Mouse (Mus musculus): ENCODE data around the gene Tssk2.

The Tssk2 gene

GRCm38 (mm10) chr16:17898462-17898861 is at the start of gene Tssk2, which contains the start of gene Dgcr2:
Gene Tssk2 (plus strand): TSS chr16:17898637.
Gene Dgcr2 (minus strand): TSS chr16:17898562.
- no peak for ATAC-seq (ENCODE audit: low TSS enrichment)

GRCm38 (mm10) chr16:17848928-17849327 is 49.5 kb upstream of the Tssk2 start:
- peak; percentile 64 for ATAC-seq (ENCODE audit: low TSS enrichment)

GRCm38 (mm10) chr16:17849486-17849885 is 49.0 kb upstream of the Tssk2 start:
- no peak for ATAC-seq (ENCODE audit: low TSS enrichment)

GRCm38 (mm10) chr16:17851331-17851730 is 47.1 kb upstream of the Tssk2 start:
- ATAC-seq (ENCODE audit: low TSS enrichment), result no peak

- ATAC-seq (ENCODE audit: low TSS enrichment), result peak; percentile 50; the same call in 1 of the 2 replicates
Measured at GRCm38 (mm10) chr16:17851860-17852259, 46.6 kb upstream of the Tssk2 start.

- ATAC-seq (ENCODE audit: low TSS enrichment), result no peak
Measured at GRCm38 (mm10) chr16:17853263-17853662, 45.2 kb upstream of the Tssk2 start.

- ATAC-seq (ENCODE audit: low TSS enrichment), result no peak
Measured at GRCm38 (mm10) chr16:17857157-17857556, 41.3 kb upstream of the Tssk2 start.

- ATAC-seq (ENCODE audit: low TSS enrichment), result 0 out of 2 replicates have a peak, but pooled peaks have one; percentile 48
Measured at GRCm38 (mm10) chr16:17858592-17858991, 39.8 kb upstream of the Tssk2 start.

GRCm38 (mm10) chr16:17865293-17865692 is 33.1 kb upstream of the Tssk2 start:
- no peak for ATAC-seq (ENCODE audit: low TSS enrichment)

GRCm38 (mm10) chr16:17865770-17866169 is 32.7 kb upstream of the Tssk2 start:
- ATAC-seq (ENCODE audit: low TSS enrichment), result no peak

GRCm38 (mm10) chr16:17871248-17871647 is 27.2 kb upstream of the Tssk2 start:
- no peak for ATAC-seq (ENCODE audit: low TSS enrichment)

- ATAC-seq (ENCODE audit: low TSS enrichment), result no peak
Measured at GRCm38 (mm10) chr16:17872995-17873394, 25.4 kb upstream of the Tssk2 start.

- ATAC-seq (ENCODE audit: low TSS enrichment), result no peak
Measured at GRCm38 (mm10) chr16:17875174-17875573, 23.3 kb upstream of the Tssk2 start.

GRCm38 (mm10) chr16:17876096-17876495 is 22.3 kb upstream of the Tssk2 start:
- no peak for ATAC-seq (ENCODE audit: low TSS enrichment)

GRCm38 (mm10) chr16:17879571-17879970 is 18.9 kb upstream of the Tssk2 start:
- ATAC-seq (ENCODE audit: low TSS enrichment), result peak; percentile 72

- no peak for ATAC-seq (ENCODE audit: low TSS enrichment)
Measured at GRCm38 (mm10) chr16:17882196-17882595, 16.2 kb upstream of the Tssk2 start.

GRCm38 (mm10) chr16:17884116-17884515 is 14.3 kb upstream of the Tssk2 start:
- ATAC-seq (ENCODE audit: low TSS enrichment), result no peak

GRCm38 (mm10) chr16:17889689-17890341 is 8.6 kb upstream of the Tssk2 start:
- no peak for ATAC-seq (ENCODE audit: low TSS enrichment)

- ATAC-seq (ENCODE audit: low TSS enrichment), result no peak
Measured at GRCm38 (mm10) chr16:17890342-17890727, 8.1 kb upstream of the Tssk2 start.

GRCm38 (mm10) chr16:17890917-17891566 is 7.4 kb upstream of the Tssk2 start:
- ATAC-seq (ENCODE audit: low TSS enrichment), result peak; percentile 31

GRCm38 (mm10) chr16:17891567-17891959 is 6.9 kb upstream of the Tssk2 start, which contains the start of gene Gm20518:
Gene Gm20518 (minus strand): TSS chr16:17891671.
- ATAC-seq (ENCODE audit: low TSS enrichment), result peak; percentile 92

GRCm38 (mm10) chr16:17892606-17893005 is 5.8 kb upstream of the Tssk2 start:
- no peak for ATAC-seq (ENCODE audit: low TSS enrichment)

GRCm38 (mm10) chr16:17893923-17894322 is 4.5 kb upstream of the Tssk2 start, which contains the start of gene Tssk1:
Gene Tssk1 (plus strand): TSS chr16:17894223.
- no peak for ATAC-seq (ENCODE audit: low TSS enrichment)
